12 mouse cellular contexts compared by ENCODE assay signal in genomic region chr7:37337616-37338015, GRCm38 (mm10).
DNase-seq lines count a peak whose midpoint lies in the region; ATAC-seq lines count a peak whose summit lies in the region.
"Had no signal": no experiment of that assay in that cellular context is flagged by ENCODE, and none has a peak within 500 bp of the region (broad histone marks: within the 10 kb centered on the region; RNA-seq: fewer than 3 reads in every experiment).

No protein-coding gene starts in this region.

- DNase-seq in heart, postnatal 36 days = no peak
- peak; percentile 77 for DNase-seq in cerebellum, adult 9-11 months
- no peak for DNase-seq in ovary, postnatal 36 days (ENCODE audit: low spot score)
- no peak for DNase-seq in layer of hippocampus, adult 18-20 months (ENCODE audit: low spot score in 2 of 2)
- DNase-seq in gastrocnemius, postnatal 10 days = no peak
- DNase-seq: kidney, postnatal 10 days; lung, postnatal 14 days; thymus, adult 2 months had no signal

- intact Hi-C loops in heart, postnatal 36 days (cut with DNase I) = no loop called here

- H3K4me2 ChIP-seq in heart, embryonic 14.5 days (ENCODE audit: low read length) = peak overlapping the region; percentile 93
- peak overlapping the region; percentile 64 for H3K4me2 ChIP-seq in forebrain, embryonic 15.5 days (replicated peaks)
- peak overlapping the region; percentile 58 for H3K4me2 ChIP-seq in midbrain, embryonic 13.5 days (replicated peaks)

- peak overlapping the region in 1 of 2 experiments; percentile 49; a peak in 1 of 4 replicates for H3K4me3 ChIP-seq in heart, embryonic 14.5 days (ENCODE audit: control insufficient read depth in 1 of 2, insufficient read depth in 1 of 2, low read depth in 1 of 2, low read length in 2 of 2)
- H3K4me3 ChIP-seq in forebrain, embryonic 15.5 days = 0 out of 2 replicates have a peak overlapping the region, but pooled peaks have one; percentile 37
- no peak overlapping the region for H3K4me3 ChIP-seq in midbrain, embryonic 13.5 days (replicated peaks)

- H3K27me3 ChIP-seq in heart, embryonic 14.5 days (ENCODE audit: control insufficient read depth, insufficient read depth, low read length) = peaks cover 25% of the 10 kb centered on the region
- no peaks in the 10 kb centered on the region for H3K27me3 ChIP-seq in forebrain, embryonic 15.5 days
- peaks cover 21% of the 10 kb centered on the region for H3K27me3 ChIP-seq in midbrain, embryonic 13.5 days

- H3K9ac ChIP-seq in heart, embryonic 14.5 days (ENCODE audit: low read length) = no peak overlapping the region
- H3K9ac ChIP-seq in forebrain, embryonic 15.5 days (replicated peaks) = peak overlapping the region; percentile 18; the same call in 1 of the 2 replicates
- no peak overlapping the region for H3K9ac ChIP-seq in midbrain, embryonic 13.5 days (replicated peaks)

- no peaks in the 10 kb centered on the region for H3K36me3 ChIP-seq in heart, embryonic 14.5 days (ENCODE audit: control insufficient read depth, insufficient read depth, low read length)
- no peaks in the 10 kb centered on the region for H3K36me3 ChIP-seq in forebrain, embryonic 15.5 days
- no peaks in the 10 kb centered on the region for H3K36me3 ChIP-seq in midbrain, embryonic 13.5 days

- H3K9me3 ChIP-seq in heart, embryonic 14.5 days (ENCODE audit: control insufficient read depth, low read length) = no peaks in the 10 kb centered on the region
- no peaks in the 10 kb centered on the region for H3K9me3 ChIP-seq in forebrain, embryonic 15.5 days
- no peaks in the 10 kb centered on the region for H3K9me3 ChIP-seq in midbrain, embryonic 13.5 days

- ATAC-seq in heart, embryonic 14.5 days (ENCODE audit: insufficient number of reproducible peaks, insufficient read depth, low FRiP score, low read depth) = no peak
- ATAC-seq in forebrain, embryonic 15.5 days (replicated peaks) = 0 out of 2 replicates have a peak, but pooled peaks have one; percentile 21
- no peak for ATAC-seq in midbrain, embryonic 13.5 days
- ATAC-seq: CD4-positive, CD25-positive, alpha-beta regulatory T cell, adult 4 months had no signal

- no peak overlapping the region for H3K27ac ChIP-seq in heart, embryonic 14.5 days (replicated peaks in 1 of 2; ENCODE audit: control insufficient read depth in 1 of 2, insufficient read depth in 1 of 2, low read depth in 2 of 2, low read length in 2 of 2)
- peak overlapping the region; percentile 87 for H3K27ac ChIP-seq in forebrain, embryonic 15.5 days (replicated peaks)
- no peak overlapping the region for H3K27ac ChIP-seq in midbrain, embryonic 13.5 days

- WGBS in heart, embryonic 14.5 days = 63% methylated on average over 11 of the region's 11 CpGs
- WGBS in forebrain, embryonic 15.5 days = 31% methylated on average over 11 of the region's 11 CpGs
- WGBS in midbrain, embryonic 13.5 days = 44% methylated on average over 11 of the region's 11 CpGs

- H3K4me1 ChIP-seq in heart, embryonic 14.5 days (ENCODE audit: control insufficient read depth in 2 of 2, insufficient read depth in 2 of 2, low read length in 2 of 2) = peaks cover 2 to 16% of the 10 kb centered on the region in 2 experiments; a peak in 3 of 4 replicates
- H3K4me1 ChIP-seq in forebrain, embryonic 15.5 days = peaks cover 42% of the 10 kb centered on the region
- H3K4me1 ChIP-seq in midbrain, embryonic 13.5 days (replicated peaks) = peaks cover 44% of the 10 kb centered on the region
